Mouse (Mus musculus): ENCODE data around the gene Vat1l. TPM values are rescaled to one million over a fixed set of nuclear protein-coding genes. Genes with fewer than 3 reads are reported as not detected.

Vat1l gene
- total and polyA plus RNA-seq, 3 experiments = not detected

DNA sequence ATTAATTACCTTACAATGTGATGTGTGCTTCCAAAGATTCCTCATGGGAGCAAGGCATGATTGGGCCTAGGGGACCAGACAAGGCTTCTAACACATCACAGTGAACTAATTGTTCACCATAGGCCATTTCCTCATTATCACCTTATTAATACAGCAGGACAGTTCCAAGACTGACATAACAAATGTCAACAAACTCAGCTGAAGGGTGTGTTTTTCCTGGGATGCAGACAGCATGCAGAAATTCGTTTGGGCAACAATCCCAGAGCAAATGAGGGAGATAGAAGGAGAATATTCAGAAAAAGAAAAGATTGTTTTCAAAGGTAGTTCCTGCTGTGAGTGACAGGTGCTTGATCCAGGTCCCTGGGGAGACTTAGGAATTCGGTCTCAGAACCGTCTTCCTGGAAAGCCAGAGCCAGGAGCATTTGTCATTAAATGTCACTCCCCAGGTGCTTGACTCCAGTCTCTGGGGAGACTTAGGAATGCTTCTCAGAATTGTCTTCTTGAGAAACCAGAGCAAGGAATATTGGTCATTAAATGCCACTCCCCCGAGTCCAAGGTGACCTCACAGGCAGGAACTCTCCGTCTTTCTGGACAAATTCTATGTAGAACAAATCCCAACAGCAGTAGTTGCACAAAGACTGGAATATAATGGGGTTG lies 109.4 kb downstream of the Vat1l start:
- Histone ChIP-seq H3K9ac (ENCODE audit: control insufficient read depth, low read depth, low read length, poor library complexity, severe bottlenecking) (no peak overlapping the region), H3K4me3 (ENCODE audit: control insufficient read depth in 1 of 2, insufficient read depth in 1 of 2, low read depth in 2 of 2, low read length in 2 of 2) (no peak overlapping the region), H3K79me2 (ENCODE audit: control insufficient read depth, insufficient read depth, low read length, poor library complexity) (no peaks in the 10 kb centered on the region), H3K4me1 (ENCODE audit: control insufficient read depth in 1 of 2, insufficient read depth in 2 of 2, low read length in 2 of 2) (no peaks in the 10 kb centered on the region), H3K9me3 (replicated peaks; ENCODE audit: insufficient read depth, low read length) (no peaks in the 10 kb centered on the region), H3K27ac (ENCODE audit: control insufficient read depth, low read depth, low read length) (no peak overlapping the region), H3K36me3 (ENCODE audit: control insufficient read depth in 1 of 2, insufficient read depth in 2 of 2, low read length in 2 of 2) (no peaks in the 10 kb centered on the region), H3K27me3 (ENCODE audit: control insufficient read depth in 1 of 2, insufficient read depth in 2 of 2, low read length in 2 of 2) (no peaks in the 10 kb centered on the region)
- no peak for TF ChIP-seq NRF1 (IDR thresholded peaks at IDR 0.05; ENCODE audit: insufficient read depth, low read depth, low read length, poor library complexity, severe bottlenecking)
- no peak for TF ChIP-seq JUND (IDR thresholded peaks at IDR 0.05; ENCODE audit: low read depth, low read length)
- no peak for TF ChIP-seq USF1 (IDR thresholded peaks at IDR 0.05; ENCODE audit: low read depth, low read length)
- no peak for TF ChIP-seq ZKSCAN1 (IDR thresholded peaks at IDR 0.05; ENCODE audit: low read depth, low read length)
- no peak for TF ChIP-seq POLR2A (IDR thresholded peaks at IDR 0.05; ENCODE audit: control insufficient read depth in 1 of 2, insufficient read depth in 1 of 2, low read depth in 1 of 2, low read length in 2 of 2, poor library complexity in 1 of 2)
- TF ChIP-seq USF2 (IDR thresholded peaks at IDR 0.05; ENCODE audit: borderline replicate concordance in 1 of 2, insufficient read depth in 1 of 2, low read depth in 1 of 2, low read length in 2 of 2) = no peak
- no peak for TF ChIP-seq TAL1 (IDR thresholded peaks at IDR 0.05; ENCODE audit: low read length)
- no peak for TF ChIP-seq TBP (IDR thresholded peaks at IDR 0.05; ENCODE audit: low read depth, low read length)
- TF ChIP-seq KAT2A (conservative IDR thresholded peaks at IDR 0.05; ENCODE audit: low read depth, low read length) = no peak
- TF ChIP-seq E2F4 (IDR thresholded peaks at IDR 0.05; ENCODE audit: borderline replicate concordance, low read depth, low read length) = no peak
- TF ChIP-seq MAX (IDR thresholded peaks at IDR 0.05; ENCODE audit: low read length) = no peak
- TF ChIP-seq ELF1 (IDR thresholded peaks at IDR 0.05; ENCODE audit: low read depth, low read length) = no peak
- TF ChIP-seq POLR2AphosphoS2 (IDR thresholded peaks at IDR 0.05; ENCODE audit: low read length) = no peak
- no peak for TF ChIP-seq GABPA (IDR thresholded peaks at IDR 0.05; ENCODE audit: low read depth, low read length)
- TF ChIP-seq CHD2 (IDR thresholded peaks at IDR 0.05; ENCODE audit: low read length) = no peak
- TF ChIP-seq RAD21 (IDR thresholded peaks at IDR 0.05; ENCODE audit: low read depth, low read length) = no peak
- no peak for DNase-seq (ENCODE audit: low read depth, low spot score)

DNA sequence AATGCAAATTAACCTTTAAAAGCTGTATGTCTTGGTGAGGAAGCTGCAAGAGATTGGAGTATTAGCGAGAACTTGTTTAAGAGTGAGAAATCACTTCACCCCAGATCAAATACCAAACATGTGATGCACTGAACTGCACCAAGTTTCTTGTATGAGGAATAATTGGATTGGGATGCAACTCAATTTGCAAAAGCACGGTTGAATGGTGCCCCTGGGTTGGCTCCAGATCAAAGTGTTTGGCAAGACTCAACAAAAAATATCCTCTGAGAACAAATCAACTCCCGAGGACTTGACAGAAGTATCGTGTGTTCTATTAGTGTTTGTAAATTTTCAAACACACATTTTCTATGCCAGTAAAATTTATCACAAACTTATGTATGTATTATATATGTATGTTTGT lies 112.7 kb downstream of the Vat1l start:
- H3K9ac ChIP-seq (ENCODE audit: control insufficient read depth, low read depth, low read length, poor library complexity, severe bottlenecking) = no peak overlapping the region
- DNase-seq (ENCODE audit: low read depth, low spot score) = no peak
- H3K27ac ChIP-seq (ENCODE audit: control insufficient read depth, low read depth, low read length) = no peak overlapping the region
- TF ChIP-seq SMC3 (IDR thresholded peaks at IDR 0.05; ENCODE audit: low read depth, low read length) = no peak
- no peak for TF ChIP-seq JUND (IDR thresholded peaks at IDR 0.05; ENCODE audit: low read depth, low read length)
- no peak for TF ChIP-seq ETS1 (IDR thresholded peaks at IDR 0.05; ENCODE audit: low read depth, low read length)
- no peak for TF ChIP-seq ZNF384 (IDR thresholded peaks at IDR 0.05; ENCODE audit: low read depth, low read length)
- no peak for TF ChIP-seq ZMIZ1 (IDR thresholded peaks at IDR 0.05; ENCODE audit: low read depth, low read length)
- TF ChIP-seq RAD21 (IDR thresholded peaks at IDR 0.05; ENCODE audit: low read depth, low read length) = no peak
- no peak for TF ChIP-seq USF1 (IDR thresholded peaks at IDR 0.05; ENCODE audit: low read depth, low read length)
- no peak for TF ChIP-seq TBP (IDR thresholded peaks at IDR 0.05; ENCODE audit: low read depth, low read length)
- TF ChIP-seq RCOR1 (IDR thresholded peaks at IDR 0.05; ENCODE audit: low read depth, low read length) = no peak
- no peak for TF ChIP-seq GATA1 (IDR thresholded peaks at IDR 0.05; ENCODE audit: low read depth, low read length)
- TF ChIP-seq MXI1 (IDR thresholded peaks at IDR 0.05; ENCODE audit: low read depth, low read length) = no peak
- TF ChIP-seq BHLHE40 (IDR thresholded peaks at IDR 0.05; ENCODE audit: borderline replicate concordance, low read depth, low read length) = no peak
- no peak for TF ChIP-seq POLR2AphosphoS2 (IDR thresholded peaks at IDR 0.05; ENCODE audit: low read length)
- TF ChIP-seq E2F4 (IDR thresholded peaks at IDR 0.05; ENCODE audit: borderline replicate concordance, low read depth, low read length) = no peak
- TF ChIP-seq CHD1 (IDR thresholded peaks at IDR 0.05; ENCODE audit: low read depth, low read length) = no peak
- H3K4me3 ChIP-seq (ENCODE audit: control insufficient read depth in 1 of 2, insufficient read depth in 1 of 2, low read depth in 2 of 2, low read length in 2 of 2) = no peak overlapping the region
- no peaks in the 10 kb centered on the region for H3K36me3 ChIP-seq (ENCODE audit: control insufficient read depth in 1 of 2, insufficient read depth in 2 of 2, low read length in 2 of 2)
- no peaks in the 10 kb centered on the region for H3K4me1 ChIP-seq (ENCODE audit: control insufficient read depth in 1 of 2, insufficient read depth in 2 of 2, low read length in 2 of 2)
- no peaks in the 10 kb centered on the region for H3K27me3 ChIP-seq (ENCODE audit: control insufficient read depth in 1 of 2, insufficient read depth in 2 of 2, low read length in 2 of 2)
- H3K79me2 ChIP-seq (ENCODE audit: control insufficient read depth, insufficient read depth, low read length, poor library complexity) = no peaks in the 10 kb centered on the region
- no peaks in the 10 kb centered on the region for H3K9me3 ChIP-seq (replicated peaks; ENCODE audit: insufficient read depth, low read length)
